In genomic region chr8:87497641-87498040, GRCm38 (mm10) we compare ENCODE assay signal across 17 mouse cellular contexts. TPM values are rescaled to one million over a fixed set of nuclear protein-coding genes. Genes with fewer than 3 reads are reported as not detected.
"Had no signal": no experiment of that assay in that cellular context is flagged by ENCODE, and none has a peak within 500 bp of the region (broad histone marks: within the 10 kb centered on the region; RNA-seq: fewer than 3 reads in every experiment).

No protein-coding gene starts in this region.

- DNase-seq: kidney, adult 11 months; kidney, adult 9 months; kidney, postnatal 36 days; layer of hippocampus, adult 9-11 months; layer of hippocampus, postnatal 36 days; lung, adult 18-20 months; retina, postnatal 1 day; thymus, adult 18-20 months; thymus, postnatal 14 days had no signal

- H3K4me3 ChIP-seq: limb, embryonic 13.5 days; midbrain, embryonic 15.5 days; neural tube, embryonic 13.5 days had no signal

- H3K27me3 ChIP-seq: limb, embryonic 13.5 days; midbrain, embryonic 15.5 days; neural tube, embryonic 13.5 days had no signal

- H3K4me1 ChIP-seq: midbrain, embryonic 15.5 days had no signal

- H3K9me3 ChIP-seq: limb, embryonic 13.5 days; midbrain, embryonic 15.5 days; neural tube, embryonic 13.5 days had no signal

- H3K36me3 ChIP-seq: limb, embryonic 13.5 days; midbrain, embryonic 15.5 days; neural tube, embryonic 13.5 days had no signal

- H3K27ac ChIP-seq: kidney, postnatal 0 days; limb, embryonic 13.5 days; liver, embryonic 14.5 days; midbrain, embryonic 15.5 days; neural tube, embryonic 13.5 days had no signal

RNA-seq across cellular contexts. Expression of gene Cbln1, which starts 25.2 kb away (rescaled TPM):
- total RNA-seq: liver, adult 2 months; megakaryocyte progenitor cell, adult 5-6 weeks had no signal
- polyA plus RNA-seq: liver, adult 2 months; lung, embryonic 16.5 days had no signal
